Mouse (Mus musculus): ENCODE results near the gene Prkce.

GRCm38 (mm10) chr17:86383699-86384572 is 216.4 kb downstream of the Prkce start:
- TF ChIP-seq POLR2A (IDR thresholded peaks at IDR 0.05; ENCODE audit: insufficient read length, low read depth) (no peak), MYOG (IDR thresholded peaks at IDR 0.05; ENCODE audit: control insufficient read depth in 1 of 3, insufficient read depth in 1 of 3, insufficient read length in 2 of 3, low read depth in 2 of 3) (no peak), CEBPB (IDR thresholded peaks at IDR 0.05; ENCODE audit: insufficient read depth, poor library complexity, severe bottlenecking) (no peak)
